Mouse (Mus musculus): Measurements from ENCODE around the gene Gm4858. TPM values are rescaled to one million over a fixed set of nuclear protein-coding genes. Genes with fewer than 3 reads are reported as not detected.
A peak's percentile ranks its signal among the peaks of the same experiment; 100 is the strongest.
"Not testable (repeated sequence)": the region's sequence is repeated elsewhere in the genome, so short reads cannot be mapped to it uniquely, and the experiment has no call there.

The Gm4858 gene
- polyA plus RNA-seq (2012; rRNA removed), result not detected in 2 replicates

GRCm38 (mm10) chr3:93068523-93068922 is at the start of gene Gm4858:
TSS of gene Gm4858 (plus strand) at chr3:93068823.
- H3K4me3 ChIP-seq (ENCODE audit: control insufficient read depth, low read depth, low read length); H3K27me3 ChIP-seq (ENCODE audit: control insufficient read depth, insufficient read depth, low read length); H3K27ac ChIP-seq (ENCODE audit: control insufficient read depth, insufficient read depth, low read depth, low read length); H3K4me1 ChIP-seq (ENCODE audit: control insufficient read depth, insufficient read depth, low read length); H3K36me3 ChIP-seq (ENCODE audit: control insufficient read depth, insufficient read depth, low read length): not testable (repeated sequence)

DNA sequence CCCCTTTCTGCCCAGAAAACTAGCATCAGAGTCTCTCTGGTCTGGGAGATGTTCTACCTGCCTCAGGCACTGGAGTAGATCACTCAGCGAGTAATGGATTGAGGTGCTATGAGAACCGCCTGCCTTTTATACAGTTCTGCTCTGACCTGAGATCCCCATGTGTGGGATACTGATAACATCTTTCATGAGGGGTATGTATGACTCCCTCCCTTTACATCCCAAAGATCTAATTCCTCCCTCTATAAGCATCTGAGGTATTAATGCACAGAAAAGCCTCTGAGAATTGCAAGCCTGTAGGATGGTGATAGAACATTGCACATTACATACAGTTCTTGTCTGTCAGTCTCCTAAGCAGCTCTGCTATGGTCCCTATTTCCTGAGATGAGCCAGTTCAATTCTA is 49.7 kb upstream of the Gm4858 start, which contains the start of gene Lce1m:
TSS of gene Lce1m (minus strand) at position 101 of the 400 bp plus-strand sequence.
- Histone ChIP-seq H3K36me3 (ENCODE audit: control insufficient read depth, insufficient read depth, low read length) (no peaks in the 10 kb centered on the region), H3K4me3 (ENCODE audit: control insufficient read depth, low read depth, low read length) (no peak within 1 kb of the TSS), H3K27me3 (ENCODE audit: control insufficient read depth, insufficient read depth, low read length) (peaks cover 5% of the 10 kb centered on the region; the same call in 1 of the 2 replicates), H3K27ac (ENCODE audit: control insufficient read depth, insufficient read depth, low read depth, low read length) (no peak within 1 kb of the TSS), H3K4me1 (ENCODE audit: control insufficient read depth, insufficient read depth, low read length) (peaks cover 4% of the 10 kb centered on the region)
- no peak for TF ChIP-seq POLR2A (IDR thresholded peaks at IDR 0.05; ENCODE audit: control insufficient read depth, low read depth, low read length)

DNA sequence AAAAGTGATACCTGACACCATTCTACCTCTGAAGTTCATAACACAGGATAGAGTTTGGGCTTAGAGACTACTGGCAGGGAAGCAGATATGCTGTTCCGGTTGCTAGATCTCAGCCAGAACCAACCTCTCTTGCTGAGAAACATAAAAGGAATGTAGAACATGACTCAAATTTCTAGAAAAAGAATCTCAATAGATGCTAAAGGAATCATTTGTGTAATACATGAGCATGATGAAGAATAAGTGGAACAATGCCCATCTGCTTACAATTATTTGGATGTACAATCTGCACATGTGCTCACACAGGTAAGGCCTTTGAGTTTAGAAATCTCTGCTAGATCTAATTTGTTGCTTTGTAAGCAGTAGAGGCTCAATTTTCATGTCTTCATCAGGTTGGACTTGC is 47.5 kb upstream of the Gm4858 start:
- H3K4me3 ChIP-seq (ENCODE audit: control insufficient read depth, low read depth, low read length), result no peak overlapping the region
- no peaks in the 10 kb centered on the region for H3K36me3 ChIP-seq (ENCODE audit: control insufficient read depth, insufficient read depth, low read length)
- no peak overlapping the region for H3K27ac ChIP-seq (ENCODE audit: control insufficient read depth, insufficient read depth, low read depth, low read length)
- no peaks in the 10 kb centered on the region; the same call in 1 of the 2 replicates for H3K4me1 ChIP-seq (ENCODE audit: control insufficient read depth, insufficient read depth, low read length)
- TF ChIP-seq CTCF (IDR thresholded peaks at IDR 0.05; ENCODE audit: control insufficient read depth, insufficient read depth, insufficient replicate concordance, low read depth, low read length) (no peak), POLR2A (IDR thresholded peaks at IDR 0.05; ENCODE audit: control insufficient read depth, low read depth, low read length) (no peak)
- no peaks in the 10 kb centered on the region for H3K27me3 ChIP-seq (ENCODE audit: control insufficient read depth, insufficient read depth, low read length)

GRCm38 (mm10) chr3:93023411-93024184 is 45.0 kb upstream of the Gm4858 start:
- no peak overlapping the region for H3K27ac ChIP-seq (ENCODE audit: control insufficient read depth, insufficient read depth, low read depth, low read length)
- no peaks in the 10 kb centered on the region for H3K36me3 ChIP-seq (ENCODE audit: control insufficient read depth, insufficient read depth, low read length)
- no peak for TF ChIP-seq POLR2A (IDR thresholded peaks at IDR 0.05; ENCODE audit: control insufficient read depth, low read depth, low read length)
- TF ChIP-seq CTCF (IDR thresholded peaks at IDR 0.05; ENCODE audit: control insufficient read depth, insufficient read depth, insufficient replicate concordance, low read depth, low read length), result no peak
- H3K4me1 ChIP-seq (ENCODE audit: control insufficient read depth, insufficient read depth, low read length), result no peaks in the 10 kb centered on the region
- no peaks in the 10 kb centered on the region for H3K27me3 ChIP-seq (ENCODE audit: control insufficient read depth, insufficient read depth, low read length)
- no peak overlapping the region for H3K4me3 ChIP-seq (ENCODE audit: control insufficient read depth, low read depth, low read length)

GRCm38 (mm10) chr3:93025486-93025885 is 43.1 kb upstream of the Gm4858 start:
- no peak for TF ChIP-seq POLR2A (IDR thresholded peaks at IDR 0.05; ENCODE audit: control insufficient read depth, low read depth, low read length)
- no peak for TF ChIP-seq CTCF (IDR thresholded peaks at IDR 0.05; ENCODE audit: control insufficient read depth, insufficient read depth, insufficient replicate concordance, low read depth, low read length)
- H3K4me1 ChIP-seq (ENCODE audit: control insufficient read depth, insufficient read depth, low read length), result no peaks in the 10 kb centered on the region
- H3K36me3 ChIP-seq (ENCODE audit: control insufficient read depth, insufficient read depth, low read length), result no peaks in the 10 kb centered on the region
- H3K4me3 ChIP-seq (ENCODE audit: control insufficient read depth, low read depth, low read length), result no peak overlapping the region
- H3K27ac ChIP-seq (ENCODE audit: control insufficient read depth, insufficient read depth, low read depth, low read length), result no peak overlapping the region
- H3K27me3 ChIP-seq (ENCODE audit: control insufficient read depth, insufficient read depth, low read length), result no peaks in the 10 kb centered on the region

DNA sequence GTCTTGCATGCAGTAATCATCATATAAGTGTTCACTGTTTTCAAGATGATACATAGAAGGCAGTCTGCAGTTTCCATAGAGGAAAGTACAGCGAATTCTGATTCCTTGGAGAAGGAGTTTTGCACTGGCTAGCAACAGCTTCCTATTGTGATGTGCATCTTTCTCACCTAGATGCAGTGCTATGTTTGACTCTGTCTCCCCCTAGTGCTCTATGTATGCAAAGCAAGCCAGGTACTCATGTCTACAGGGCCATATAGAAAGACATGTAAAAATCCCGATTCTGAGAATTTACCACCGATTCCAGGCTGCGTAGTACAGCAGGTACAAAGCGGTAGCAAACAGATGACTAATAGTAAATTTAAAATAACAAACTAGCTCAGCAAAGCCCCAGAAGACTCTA is 37.2 kb upstream of the Gm4858 start:
- TF ChIP-seq POLR2A (IDR thresholded peaks at IDR 0.05; ENCODE audit: control insufficient read depth, low read depth, low read length) (no peak), CTCF (IDR thresholded peaks at IDR 0.05; ENCODE audit: control insufficient read depth, insufficient read depth, insufficient replicate concordance, low read depth, low read length) (peak; percentile 9; the same call in 1 of the 2 replicates)
- Histone ChIP-seq H3K4me3 (ENCODE audit: control insufficient read depth, low read depth, low read length) (no peak overlapping the region), H3K36me3 (ENCODE audit: control insufficient read depth, insufficient read depth, low read length) (no peaks in the 10 kb centered on the region), H3K27me3 (ENCODE audit: control insufficient read depth, insufficient read depth, low read length) (no peaks in the 10 kb centered on the region), H3K27ac (ENCODE audit: control insufficient read depth, insufficient read depth, low read depth, low read length) (no peak overlapping the region), H3K4me1 (ENCODE audit: control insufficient read depth, insufficient read depth, low read length) (no peaks in the 10 kb centered on the region)

- H3K27me3 ChIP-seq (ENCODE audit: control insufficient read depth, insufficient read depth, low read length), result no peaks in the 10 kb centered on the region
- no peak for TF ChIP-seq CTCF (IDR thresholded peaks at IDR 0.05; ENCODE audit: control insufficient read depth, insufficient read depth, insufficient replicate concordance, low read depth, low read length)
- TF ChIP-seq POLR2A (IDR thresholded peaks at IDR 0.05; ENCODE audit: control insufficient read depth, low read depth, low read length), result no peak
- H3K4me1 ChIP-seq (ENCODE audit: control insufficient read depth, insufficient read depth, low read length), result no peaks in the 10 kb centered on the region
- no peak overlapping the region for H3K4me3 ChIP-seq (ENCODE audit: control insufficient read depth, low read depth, low read length)
- H3K36me3 ChIP-seq (ENCODE audit: control insufficient read depth, insufficient read depth, low read length), result no peaks in the 10 kb centered on the region
- H3K27ac ChIP-seq (ENCODE audit: control insufficient read depth, insufficient read depth, low read depth, low read length), result no peak overlapping the region
Observed at GRCm38 (mm10) chr3:93050182-93050581, 18.4 kb upstream of the Gm4858 start.
